Mouse (Mus musculus): ENCODE data around the gene F2r.

- TF ChIP-seq CTCF (IDR thresholded peaks at IDR 0.05): no peak
- TF ChIP-seq EP300 (IDR thresholded peaks at IDR 0.05): no peak
Observed at GRCm38 (mm10) chr13:95646687-95647111, 28.4 kb upstream of the F2r start.

All from lung, postnatal 0 days (tissue).